ENCODE assay signal across 15 mouse cellular contexts in the genomic region with DNA sequence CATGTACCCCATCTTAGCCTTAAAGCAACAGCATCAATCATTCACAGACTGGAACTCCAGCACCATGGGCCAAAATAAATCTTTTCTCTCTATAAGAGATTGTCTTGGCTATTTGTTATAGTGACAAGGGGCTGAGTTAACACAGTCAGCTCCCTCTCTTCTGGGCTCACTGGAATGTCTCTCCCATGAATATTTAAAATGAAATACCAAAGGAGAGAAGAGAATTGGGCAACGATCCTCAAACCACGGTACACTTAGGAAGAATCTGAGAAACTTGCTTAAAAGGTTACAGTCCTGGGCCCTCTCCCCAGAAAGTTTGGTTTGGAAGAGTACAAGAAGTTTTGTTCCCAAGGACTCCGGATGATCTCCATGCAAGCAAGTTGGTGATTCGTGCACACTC.
"Had no signal": no experiment of that assay in that cellular context is flagged by ENCODE, and none has a peak within 500 bp of the region (broad histone marks: within the 10 kb centered on the region; RNA-seq: fewer than 3 reads in every experiment).

No protein-coding gene starts in this region.

- H3K4me2 ChIP-seq: lung, embryonic 14.5 days; midbrain, embryonic 11.5 days; midbrain, embryonic 13.5 days; midbrain, embryonic 15.5 days; neural tube, embryonic 12.5 days; stomach, embryonic 15.5 days had no signal

- H3K4me3 ChIP-seq: megakaryocyte, embryonic 14.5 days; midbrain, embryonic 13.5 days; midbrain, embryonic 15.5 days; neural tube, embryonic 12.5 days; stomach, embryonic 15.5 days had no signal

- H3K27ac ChIP-seq: midbrain, embryonic 13.5 days; midbrain, embryonic 15.5 days; neural tube, embryonic 12.5 days; stomach, embryonic 15.5 days; stomach, postnatal 0 days had no signal

- H3K27me3 ChIP-seq: megakaryocyte, embryonic 14.5 days; midbrain, embryonic 13.5 days; midbrain, embryonic 15.5 days; neural tube, embryonic 12.5 days; stomach, embryonic 15.5 days had no signal

- H3K9ac ChIP-seq: lung, embryonic 14.5 days; midbrain, embryonic 13.5 days; midbrain, embryonic 15.5 days; neural tube, embryonic 12.5 days; stomach, embryonic 15.5 days had no signal

- H3K4me1 ChIP-seq: megakaryocyte, embryonic 14.5 days; midbrain, embryonic 13.5 days; midbrain, embryonic 15.5 days; neural tube, embryonic 12.5 days; stomach, embryonic 15.5 days had no signal

- H3K36me3 ChIP-seq: midbrain, embryonic 13.5 days; midbrain, embryonic 15.5 days; neural tube, embryonic 12.5 days; stomach, embryonic 15.5 days had no signal

- H3K9me3 ChIP-seq: midbrain, embryonic 13.5 days; midbrain, embryonic 15.5 days; neural tube, embryonic 12.5 days; stomach, embryonic 15.5 days had no signal

- DNase-seq: lung, adult 18-20 months; lung, embryonic 14.5 days; lung, postnatal 10 days; lung, postnatal 4 days; right cerebral cortex, postnatal 14 days; thymus, adult 2 months; thymus, postnatal 25 days; thymus, postnatal 4 days had no signal

- ATAC-seq: midbrain, embryonic 13.5 days; midbrain, embryonic 15.5 days had no signal
